Mouse (Mus musculus) lung, adult 2 months (tissue): ENCODE results near the gene Myom3. TPM values are rescaled to one million over a fixed set of nuclear protein-coding genes. Genes with fewer than 3 reads are reported as not detected.

Experiments
- DNase-seq: peaks from one replicate; pipeline ENCODE4 v3.0.0; 2022
- H3K4me1 ChIP-seq: fragments of 200-500 bp; 2 replicates; pipeline ENCODE4 v1.6.1; 2011; ENCODE audit warnings: low read length; ENCODE audit not compliant: control insufficient read depth, insufficient read depth
- H3K4me3 ChIP-seq: fragments of 200-500 bp; replicated peaks from 2 replicates; pipeline ENCODE3; 2011; ENCODE audit warnings: low read depth, mild to moderate bottlenecking, control low read depth, low read length; ENCODE audit errors: extremely low read depth
- CTCF ChIP-seq: fragments of 200-500 bp; IDR thresholded peaks from 2 replicates; pipeline ENCODE4 v1.5.1; 2011; ENCODE audit warnings: mild to moderate bottlenecking, low read length, control low read depth; ENCODE audit not compliant: insufficient read depth
- POLR2A ChIP-seq: fragments of 200-500 bp; IDR thresholded peaks from 2 replicates; pipeline ENCODE4 v1.6.1; 2011; ENCODE audit warnings: low read depth, mild to moderate bottlenecking, control low read depth, low read length, borderline replicate concordance; ENCODE audit errors: extremely low read depth
- WGBS: fragments of 180-500 bp; shearing (Covaris S2); methylation state at CpG from one replicate; pipeline ENCODE4 v1.1.7; 2018; 5-methylcytosine and 5-hydroxymethylcytosine counted together
- polyA plus RNA-seq: library from polyadenylated mRNA; depleted of rRNA; stranded (reverse); fragments of >200 nt; gene quantifications from 2 replicates; pipeline ENCODE4 v1.2.3, GENCODE M21; 2012; rRNA removed

Gene Myom3
- polyA plus RNA-seq, 1 experiment, result 3.1 TPM

DNA sequence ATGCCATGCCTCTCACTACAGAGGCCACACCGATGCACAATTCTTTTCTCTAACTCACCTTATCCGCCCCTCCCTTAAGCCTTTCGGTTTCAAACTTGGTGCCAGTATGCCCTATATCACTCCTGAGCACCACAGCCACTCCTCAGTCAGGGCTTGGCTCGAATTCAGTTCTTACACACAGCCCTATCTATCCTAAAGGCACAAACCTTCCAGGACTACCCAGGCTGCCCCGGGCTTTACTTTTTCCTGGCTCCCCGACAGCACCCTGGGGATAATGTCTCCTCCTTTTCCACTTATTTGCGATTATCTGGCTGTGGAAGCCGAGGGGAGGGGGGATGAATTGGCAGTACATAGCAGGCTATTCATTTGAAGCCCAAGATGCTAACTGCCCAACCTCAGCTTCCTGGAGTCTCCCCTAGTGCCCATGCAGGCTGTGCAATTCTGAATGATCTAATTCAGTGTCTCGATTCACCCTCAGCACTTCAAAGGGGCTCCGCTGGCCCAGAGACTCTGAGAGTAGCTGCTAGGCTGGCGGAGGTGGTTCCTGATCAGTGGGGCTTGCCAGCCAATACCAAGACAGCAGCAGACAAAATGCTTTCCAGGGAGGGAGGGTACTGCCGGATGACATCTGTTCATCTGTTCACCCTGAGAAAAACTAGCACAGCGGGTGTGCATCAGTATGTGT, 91.0 kb downstream of the Myom3 start:
- TF ChIP-seq POLR2A (no peak), CTCF (no peak)
- DNase-seq, result no peak

DNA sequence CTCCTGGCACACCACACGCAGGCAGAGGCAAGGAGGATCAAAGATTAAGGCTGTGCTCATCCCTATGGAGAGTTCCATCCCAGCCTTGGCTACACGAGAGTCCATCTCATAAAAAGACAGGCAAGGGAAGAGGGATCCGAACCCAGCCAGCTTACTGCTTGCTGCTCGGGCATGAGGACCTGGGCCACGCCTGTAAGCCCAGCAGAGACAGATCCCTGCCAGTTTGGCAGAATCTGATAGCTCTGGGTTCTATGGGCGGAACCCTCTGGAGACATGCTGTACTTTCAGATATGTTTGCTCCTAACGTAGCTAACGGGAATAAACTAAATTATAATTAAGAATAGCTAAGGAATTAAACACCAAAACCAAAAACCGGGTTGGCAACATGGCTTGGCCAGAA, 92.4 kb downstream of the Myom3 start:
- TF ChIP-seq POLR2A (no peak), CTCF (no peak)
- Histone ChIP-seq H3K4me3 (no peak overlapping the region), H3K4me1 (peaks cover 4% of the 10 kb centered on the region; the same call in 1 of the 2 replicates)
- 89% methylated on average over 9 of the region's 9 CpGs for WGBS
- DNase-seq, result no peak

More for the DNA sequence above, 91.0 kb downstream of the Myom3 start:
- no peak overlapping the region for H3K4me3 ChIP-seq
- peaks cover 4% of the 10 kb centered on the region; the same call in 1 of the 2 replicates for H3K4me1 ChIP-seq
- 44% methylated on average over 13 of the region's 13 CpGs for WGBS

DNA sequence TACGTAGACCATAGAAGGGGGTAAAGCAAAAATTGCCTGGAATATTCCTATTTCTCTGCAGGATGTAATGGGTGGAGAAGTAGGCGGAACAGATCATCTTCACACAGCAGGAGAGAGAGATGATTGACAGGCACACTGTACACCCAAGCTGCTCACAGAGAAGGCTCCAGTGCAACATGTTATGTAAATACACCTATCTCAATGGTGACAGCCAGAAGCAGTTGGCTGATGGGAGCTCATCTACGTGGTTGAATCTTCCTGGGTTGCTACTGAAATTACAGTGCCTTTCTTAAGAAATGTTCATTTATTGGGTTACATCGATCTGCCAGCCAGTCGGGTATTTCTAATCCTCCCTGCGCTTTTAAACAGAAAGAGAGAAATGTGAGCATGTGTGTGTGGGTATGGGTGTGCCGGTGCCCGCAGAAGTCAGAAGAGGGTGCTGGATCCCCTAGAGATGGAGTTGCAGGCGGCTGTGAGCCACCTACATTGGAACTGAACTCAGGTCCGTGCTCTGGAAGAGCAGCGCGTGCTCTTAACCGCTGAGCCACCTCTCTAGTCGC, 94.6 kb downstream of the Myom3 start:
- 92% methylated on average over 14 of the region's 14 CpGs for WGBS
- DNase-seq, result no peak
- peaks cover 7% of the 10 kb centered on the region for H3K4me1 ChIP-seq
- H3K4me3 ChIP-seq, result no peak overlapping the region
- TF ChIP-seq CTCF (no peak), POLR2A (no peak)

DNA sequence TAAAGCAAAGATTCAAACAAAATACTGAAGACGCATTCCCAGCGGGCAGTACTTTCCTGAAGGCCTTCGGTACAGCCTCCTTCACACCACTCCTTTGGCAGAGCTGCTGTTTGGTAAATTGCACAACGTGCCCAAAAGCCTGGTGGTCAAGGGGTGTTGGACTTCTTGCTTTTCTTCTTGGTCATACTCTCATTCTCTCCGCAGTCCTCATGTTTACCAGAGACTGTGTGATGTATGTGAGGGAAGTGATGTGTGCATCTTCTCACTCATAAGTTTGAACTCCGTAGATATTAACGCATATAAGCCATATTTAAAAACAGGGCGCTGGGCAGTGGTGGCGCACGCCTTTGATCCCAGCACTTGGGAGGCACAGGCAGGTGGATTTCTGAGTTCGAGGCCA, 95.1 kb downstream of the Myom3 start:
- WGBS, result 62% methylated on average over 11 of the region's 11 CpGs
- peaks cover 7% of the 10 kb centered on the region for H3K4me1 ChIP-seq
- no peak for DNase-seq
- no peak overlapping the region for H3K4me3 ChIP-seq
- no peak for TF ChIP-seq POLR2A
- TF ChIP-seq CTCF, result no peak

DNA sequence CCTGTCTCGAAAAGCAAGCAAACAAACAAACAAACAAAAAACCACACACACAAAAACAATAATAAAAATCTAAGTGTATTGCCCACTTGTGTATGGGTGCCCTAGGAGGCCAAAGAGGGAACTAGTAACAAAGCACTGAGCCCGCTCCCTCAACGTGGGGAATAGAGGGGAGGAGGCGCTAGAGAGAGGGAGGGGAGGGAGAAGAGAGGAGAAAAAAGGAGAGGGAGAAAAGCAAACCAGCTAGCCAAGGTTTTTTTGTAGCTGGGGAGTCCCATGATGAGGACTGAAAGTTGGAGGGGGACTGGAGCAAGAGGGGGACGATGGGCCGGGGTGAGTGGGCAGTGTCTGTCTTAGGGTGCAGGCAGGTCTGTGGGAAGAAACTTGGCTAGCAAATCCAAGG, 95.6 kb downstream of the Myom3 start:
- no peak for DNase-seq
- peak overlapping the region; percentile 93 for H3K4me3 ChIP-seq
- 4% methylated on average over 6 of the region's 6 CpGs for WGBS
- TF ChIP-seq CTCF, result no peak
- TF ChIP-seq POLR2A, result no peak
- peaks cover 7% of the 10 kb centered on the region for H3K4me1 ChIP-seq

DNA sequence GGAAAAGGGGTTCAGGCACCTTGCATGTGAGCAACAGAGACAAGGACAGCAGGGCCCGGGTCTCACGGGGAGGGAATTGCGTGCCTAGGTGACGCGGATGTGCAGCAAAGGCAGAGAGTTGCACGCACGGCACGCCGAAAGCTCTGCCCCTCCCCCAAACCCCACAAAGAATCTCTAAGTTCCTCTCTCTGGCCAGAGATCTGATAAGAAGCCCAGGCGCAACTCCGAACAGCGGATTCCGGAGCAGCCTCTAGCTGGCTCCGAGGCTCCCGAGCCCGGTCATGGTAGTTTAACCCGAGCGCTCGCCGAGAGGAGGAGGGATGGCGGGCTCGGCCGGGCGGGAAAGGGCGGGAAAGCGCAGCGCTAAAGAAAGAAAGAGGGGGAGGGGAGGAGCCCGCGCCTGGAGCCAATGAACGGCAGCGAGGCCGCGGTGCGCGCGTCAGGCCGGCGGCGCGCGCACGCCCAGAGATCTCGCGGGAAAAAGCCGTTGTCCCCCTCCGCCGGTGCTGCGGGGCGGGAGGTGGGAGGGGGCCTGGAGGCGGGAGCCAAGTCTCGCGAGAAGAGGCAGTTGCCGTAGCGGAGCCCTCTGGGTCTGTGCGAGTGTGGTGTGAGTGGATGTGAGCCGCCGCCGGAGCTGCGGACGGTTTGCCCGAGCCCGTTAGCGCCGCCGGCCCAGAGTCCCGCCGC, 96.2 kb downstream of the Myom3 start, which contains the start of gene Srsf10:
Gene Srsf10, plus strand, starts transcription at position 212 of the 687 bp plus-strand sequence.
- WGBS, result under 1% methylated on average over 65 of the region's 67 CpGs
- TF ChIP-seq CTCF, result no peak
- TF ChIP-seq POLR2A, result peak; percentile 74; the same call in 1 of the 2 replicates
- peak within 1 kb of the TSS; percentile 99 for H3K4me3 ChIP-seq
- peak; percentile 94 for DNase-seq
- peaks cover 7% of the 10 kb centered on the region for H3K4me1 ChIP-seq

DNA sequence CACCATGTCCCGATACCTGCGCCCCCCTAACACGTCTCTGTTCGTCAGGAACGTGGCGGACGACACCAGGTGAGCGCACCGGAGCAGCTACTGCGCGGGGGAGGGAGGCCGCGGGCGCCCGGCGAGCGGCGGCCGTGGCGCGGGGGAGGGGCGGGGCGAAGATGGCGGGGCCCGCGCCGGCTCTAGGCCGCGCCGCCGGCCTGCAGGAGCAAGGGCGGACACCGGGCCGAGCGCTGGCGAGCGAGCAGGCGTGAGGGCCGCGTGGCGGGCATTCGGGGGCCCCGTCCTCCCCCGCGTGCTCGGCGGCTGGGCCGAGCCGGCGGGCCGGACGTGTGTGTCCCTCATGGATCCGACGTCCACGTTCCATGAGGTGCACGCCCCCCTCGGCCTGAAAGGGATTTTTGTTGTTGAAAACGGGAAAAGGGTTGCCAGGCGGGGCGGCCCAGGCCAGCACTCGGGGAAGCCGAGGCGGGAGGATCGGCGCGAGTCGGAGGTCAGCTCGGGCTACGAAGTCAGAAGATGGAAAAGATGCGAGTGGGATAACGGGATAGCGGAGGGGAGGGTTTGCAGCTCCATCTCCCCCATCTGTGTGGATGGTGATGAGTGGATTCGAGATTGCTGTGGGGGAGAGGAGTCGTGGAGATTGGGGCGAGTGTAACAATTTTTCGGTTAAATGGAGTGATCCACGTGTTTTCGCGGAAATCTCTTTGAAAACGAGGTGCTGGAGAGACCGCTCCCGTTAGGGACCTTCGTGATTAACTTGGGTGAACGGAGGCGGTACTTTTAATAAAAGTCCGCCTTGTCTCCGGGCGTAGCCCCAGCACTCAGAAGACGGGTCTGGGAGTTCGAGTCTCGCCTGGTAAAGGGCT, 96.9 kb downstream of the Myom3 start:
- DNase-seq, result peak; percentile 68
- no peak for TF ChIP-seq CTCF
- TF ChIP-seq POLR2A, result no peak
- peaks cover 11% of the 10 kb centered on the region for H3K4me1 ChIP-seq
- H3K4me3 ChIP-seq, result peak overlapping the region; percentile 99
- WGBS, result 1% methylated on average over 88 of the region's 91 CpGs

DNA sequence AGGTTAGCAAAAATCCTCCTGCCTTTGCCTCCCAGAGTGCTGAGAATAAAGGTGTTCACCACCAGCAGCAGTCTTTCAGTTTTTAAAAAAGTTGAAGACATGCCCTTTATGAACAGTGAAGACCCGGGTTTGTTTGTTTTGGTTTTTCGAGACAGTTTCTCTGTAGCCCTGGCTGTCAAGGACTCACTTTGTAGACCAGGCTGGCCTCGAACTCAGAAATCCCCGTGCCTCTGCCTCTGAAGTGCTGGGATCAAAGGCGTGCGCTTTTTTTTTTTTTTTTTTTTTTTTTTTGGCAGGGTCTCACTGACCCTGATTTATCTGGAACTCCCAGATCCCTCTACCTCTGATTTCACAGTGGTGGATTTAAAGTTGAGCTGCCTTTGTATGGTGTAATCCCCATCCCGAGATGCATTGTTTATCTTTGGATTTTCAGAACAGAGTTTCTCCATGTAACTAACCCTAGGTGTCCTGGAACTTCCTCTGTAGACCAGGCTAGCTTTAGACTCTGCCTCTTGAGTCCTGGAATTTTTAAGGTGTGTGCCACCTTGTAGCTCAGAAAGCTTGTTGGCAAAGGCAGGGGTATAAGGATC, 98.2 kb downstream of the Myom3 start:
- Histone ChIP-seq H3K4me3 (no peak overlapping the region), H3K4me1 (peaks cover 13% of the 10 kb centered on the region)
- TF ChIP-seq POLR2A (no peak), CTCF (no peak)
- DNase-seq, result no peak
- 10% methylated on average over 7 of the region's 7 CpGs for WGBS

Other genes with a start within 250 kb of the Myom3 start
- 0.11 and 6.3 TPM in 2 replicates for gene Grhl3, start 186.1 kb upstream of the Myom3 start, polyA plus RNA-seq
- gene Ifnlr1, start 73.4 kb upstream of the Myom3 start, polyA plus RNA-seq, result 6.7 and 8.8 TPM in 2 replicates
- gene Il22ra1, start 31.5 kb upstream of the Myom3 start, polyA plus RNA-seq, result 2.0 and 3.0 TPM in 2 replicates
- 72.6 and 84.9 TPM in 2 replicates for gene Srsf10, start 96.0 kb downstream of the Myom3 start, polyA plus RNA-seq
- gene Pnrc2, start 114.1 kb downstream of the Myom3 start, polyA plus RNA-seq, result 13.6 and 21.0 TPM in 2 replicates
- gene Cnr2, start 135.7 kb downstream of the Myom3 start, polyA plus RNA-seq, result 7.3 and 9.1 TPM in 2 replicates
- 51.5 and 64.0 TPM in 2 replicates for gene Fuca1, start 161.0 kb downstream of the Myom3 start, polyA plus RNA-seq
- gene Hmgcl, start 186.7 kb downstream of the Myom3 start, polyA plus RNA-seq, result 43.8 and 49.6 TPM in 2 replicates
- gene Gale, start 204.0 kb downstream of the Myom3 start, polyA plus RNA-seq, result 19.5 and 25.0 TPM in 2 replicates
- 123 TPM in 2 replicates for gene Lypla2, start 212.9 kb downstream of the Myom3 start, polyA plus RNA-seq
- gene Pithd1, start 227.5 kb downstream of the Myom3 start, polyA plus RNA-seq, result 33.5 and 48.0 TPM in 2 replicates